Mouse (Mus musculus) layer of hippocampus, adult 6 months (tissue): ENCODE results near the gene Sco1. TPM values are rescaled to one million over a fixed set of nuclear protein-coding genes. Genes with fewer than 3 reads are reported as not detected.

Source experiments
- long read RNA-seq, 2 experiments: library from polyadenylated mRNA; unstranded; transcript quantifications; one replicate each; pipeline ENCODE4 v2.0.0; 2019 to 2020
- microRNA-seq: library from miRNA; unstranded; fragments of <30 nt; microRNA quantifications from one replicate; pipeline ENCODE4 v1.2.0, GENCODE M21; 2020
- polyA plus RNA-seq: library from polyadenylated mRNA; unstranded; fragments of <200 nt; fragmentation: Nextera tagmentation; gene quantifications from 2 replicates; pipeline ENCODE4 v1.2.3, GENCODE M21; 2021

Gene Sco1
- polyA plus RNA-seq, result 2.5 and 4.2 TPM in 2 replicates
- long read RNA-seq, experiment 1, partial matches to known transcripts, result 0 of 3 reads
- long read RNA-seq, experiment 1, other reads (novel, unspliced or antisense), result 3 of 3 reads
- long read RNA-seq, experiment 2, transcript Sco1-201 (6 exons, 2,412 nt), result major isoform, 12 of 16 reads
- long read RNA-seq, experiment 2, partial matches to known transcripts, result 1 of 16 reads
- long read RNA-seq, experiment 2, other reads (novel, unspliced or antisense), result 3 of 16 reads

DNA sequence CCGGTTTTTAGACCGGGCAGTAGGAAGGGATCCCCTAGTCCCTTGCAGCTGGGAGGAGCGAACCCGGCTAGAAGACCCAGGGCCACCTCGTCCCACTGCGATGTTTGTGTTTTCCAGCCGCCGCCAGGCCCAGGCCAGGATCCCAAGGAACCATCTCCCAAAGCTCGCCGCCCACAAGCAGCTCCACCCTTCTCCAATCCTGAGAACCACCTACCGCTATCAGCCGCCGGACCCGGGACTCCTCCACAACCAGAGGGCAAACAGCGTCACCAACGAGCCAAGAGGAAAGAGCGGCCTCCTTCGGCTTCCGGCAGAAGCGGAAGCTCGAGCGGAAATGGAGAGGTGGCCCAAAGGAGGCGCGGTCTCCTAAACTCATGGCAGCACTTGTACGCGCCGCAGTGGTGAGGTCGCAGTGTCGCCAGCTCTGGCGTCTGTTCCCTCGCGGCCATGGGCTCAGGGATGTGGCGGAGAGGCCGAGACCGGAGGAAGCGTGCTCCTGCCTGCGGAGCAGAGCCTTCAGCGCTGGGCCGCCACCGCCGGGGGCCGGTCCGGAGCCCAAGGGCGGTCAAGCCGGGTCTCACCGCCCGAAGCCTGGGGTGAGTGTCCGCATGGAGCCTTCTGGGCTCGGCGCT, at the start of gene Sco1, which contains the start of gene Adprm:
Gene Sco1, plus strand, starts transcription at position 350 of the 632 bp plus-strand sequence.
Gene Adprm, minus strand, starts transcription at position 274 of the 632 bp plus-strand sequence.

GRCm38 (mm10) chr11:67024867-67025477, 27.5 kb upstream of the Sco1 start, which contains the start of gene Tmem220:
Tmem220 (plus strand) TSS chr11:67025154.

DNA sequence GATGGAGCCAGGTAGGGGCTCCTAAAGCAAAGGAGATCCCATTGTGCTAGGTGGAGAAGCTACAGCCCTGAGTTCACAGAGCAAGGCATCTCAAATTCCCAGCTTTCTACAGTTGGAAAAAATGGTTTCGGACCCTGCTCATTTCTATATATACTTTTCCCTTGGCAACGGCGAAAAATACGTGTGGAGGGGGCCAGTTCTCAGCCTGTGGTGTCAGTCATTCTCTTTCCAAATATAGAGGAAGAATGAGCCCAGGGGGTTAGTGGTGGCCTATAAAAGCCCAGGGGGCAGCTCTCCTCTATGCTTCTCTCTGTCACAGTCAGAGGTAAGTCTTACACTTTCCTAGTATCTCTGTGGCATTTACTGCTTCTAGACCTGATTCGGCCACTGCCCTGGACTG, 25.5 kb downstream of the Sco1 start, which contains the start of gene Myh3:
Gene Myh3, plus strand, starts transcription at position 301 of the 400 bp plus-strand sequence.

Small RNA genes within 50 kb of the gene (microRNA-seq; reads per million reads assigned to microRNA genes)
- gene Mir6923, result not detected

Other genes starting within 250 kb of the Sco1 start
- gene Pirt, start 140.7 kb upstream of the Sco1 start, polyA plus RNA-seq, result 0.45 and 0.51 TPM in 2 replicates
- not detected in 2 replicates for gene Tmem238l, start 96.0 kb upstream of the Sco1 start, polyA plus RNA-seq
- 1.9 and 3.3 TPM in 2 replicates for gene Tmem220, start 27.5 kb upstream of the Sco1 start, polyA plus RNA-seq
- 24.3 and 25.0 TPM in 2 replicates for gene Adprm, start 76 bp upstream of the Sco1 start, polyA plus RNA-seq
- 0.45 and 0.60 TPM in 2 replicates for gene Myh3, start 25.6 kb downstream of the Sco1 start, polyA plus RNA-seq
- 0.04 and 0.06 TPM in 2 replicates for gene Myh2, start 118.4 kb downstream of the Sco1 start, polyA plus RNA-seq
- gene Myh1, start 147.4 kb downstream of the Sco1 start, polyA plus RNA-seq, result 0.08 and 0.09 TPM in 2 replicates
- gene Myh4, start 185.4 kb downstream of the Sco1 start, polyA plus RNA-seq, result 0.05 TPM in 2 replicates
- 0.16 and 0.26 TPM in 2 replicates for gene Myh8, start 224.5 kb downstream of the Sco1 start, polyA plus RNA-seq